In the genomic region with DNA sequence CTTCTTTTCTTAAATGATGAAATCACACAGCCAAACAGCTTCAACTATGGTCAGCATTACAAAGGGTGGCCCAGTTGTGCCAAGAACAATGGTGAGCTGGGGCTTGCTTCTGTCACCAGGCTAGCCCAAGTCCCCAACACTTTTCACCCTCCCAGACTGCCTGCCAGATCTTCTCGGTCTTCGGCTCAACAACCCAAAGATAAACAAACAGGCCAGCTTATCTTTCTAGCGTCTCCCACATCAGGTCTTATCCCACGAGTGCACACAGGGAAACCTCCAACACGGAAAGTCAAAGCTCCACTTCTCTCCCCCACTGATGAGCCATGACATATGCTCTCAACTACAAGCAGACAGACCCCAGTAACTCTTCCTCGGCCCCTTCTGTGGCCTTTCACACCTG, we compare ENCODE assay signal across 15 mouse cellular contexts. TPM values are rescaled to one million over a fixed set of nuclear protein-coding genes. Genes with fewer than 3 reads are reported as not detected.
A peak's percentile ranks its signal among the peaks of the same experiment; 100 is the strongest.
DNase-seq lines count a peak whose midpoint lies in the region; ATAC-seq lines count a peak whose summit lies in the region.
"Had no signal": no experiment of that assay in that cellular context is flagged by ENCODE, and none has a peak within 500 bp of the region (broad histone marks: within the 10 kb centered on the region; RNA-seq: fewer than 3 reads in every experiment).

No protein-coding gene starts in this region.

- ATAC-seq in liver, embryonic 11.5 days (replicated peaks; ENCODE audit: low FRiP score): peak; percentile 83
- peak; percentile 73 for ATAC-seq in megakaryocyte-erythroid progenitor cell, adult 5-6 weeks (replicated peaks; ENCODE audit: low FRiP score, low TSS enrichment, poor library complexity, severe bottlenecking)
- ATAC-seq: midbrain, embryonic 13.5 days had no signal

- no peaks in the 10 kb centered on the region for H3K27me3 ChIP-seq in heart, embryonic 10.5 days (ENCODE audit: insufficient read depth, poor library complexity, severe bottlenecking)
- no peaks in the 10 kb centered on the region for H3K27me3 ChIP-seq in liver, embryonic 11.5 days (replicated peaks; ENCODE audit: control insufficient read depth, insufficient read depth, low read length)
- H3K27me3 ChIP-seq: midbrain, embryonic 13.5 days had no signal

- H3K4me3 ChIP-seq in heart, embryonic 10.5 days: no peak overlapping the region
- no peak overlapping the region for H3K4me3 ChIP-seq in liver, embryonic 11.5 days (ENCODE audit: low read depth, low read length)
- H3K4me3 ChIP-seq: limb, embryonic 10.5 days; midbrain, embryonic 13.5 days had no signal

- intact Hi-C loops in left cerebral cortex, postnatal 4 days (cut with DNase I): no loop called here

- peak; percentile 81 for DNase-seq in heart, embryonic 10.5 days (ENCODE audit: low spot score)
- no peak for DNase-seq in heart, adult 18-20 months
- peak; percentile 47 to 70 for DNase-seq in spleen, postnatal 36 days (ENCODE audit: low spot score in 2 of 2)
- no peak for DNase-seq in spleen, adult 12 weeks (ENCODE audit: low spot score)
- DNase-seq in liver, embryonic 11.5 days (ENCODE audit: low spot score): no peak
- DNase-seq in left cerebral cortex, postnatal 4 days: no peak
- no peak for DNase-seq in left cerebral cortex, adult 8-10 months (ENCODE audit: low spot score in 2 of 2)
- DNase-seq: adrenal gland, adult 2 months; embryo, embryonic 11 days; gastrocnemius, postnatal 36 days; kidney, postnatal 10 days; lung, postnatal 14 days had no signal

- H3K36me3 ChIP-seq in heart, embryonic 10.5 days: no peaks in the 10 kb centered on the region
- H3K36me3 ChIP-seq in liver, embryonic 11.5 days (ENCODE audit: control insufficient read depth, insufficient read depth, low read length): no peaks in the 10 kb centered on the region
- H3K36me3 ChIP-seq: midbrain, embryonic 13.5 days had no signal

- no peak overlapping the region; the same call in 1 of the 2 replicates for H3K9ac ChIP-seq in liver, embryonic 11.5 days (ENCODE audit: low read depth, low read length)
- H3K9ac ChIP-seq: midbrain, embryonic 13.5 days had no signal

- WGBS in heart, embryonic 10.5 days: 12% methylated on average over 6 of the region's 6 CpGs
- 10% methylated on average over 6 of the region's 6 CpGs for WGBS in liver, embryonic 11.5 days

- peaks cover 93% of the 10 kb centered on the region for H3K4me1 ChIP-seq in heart, embryonic 10.5 days
- H3K4me1 ChIP-seq in liver, embryonic 11.5 days (replicated peaks; ENCODE audit: control insufficient read depth, insufficient read depth, low read length): peaks cover 92% of the 10 kb centered on the region

- H3K27ac ChIP-seq in heart, embryonic 10.5 days: peak overlapping the region; percentile 47; the same call in 1 of the 2 replicates
- H3K27ac ChIP-seq in liver, embryonic 11.5 days (ENCODE audit: low read depth, low read length): peak overlapping the region; percentile 70
- H3K27ac ChIP-seq: limb, embryonic 10.5 days; midbrain, embryonic 13.5 days had no signal

- peak overlapping the region; percentile 39 for H3K4me2 ChIP-seq in liver, embryonic 11.5 days
- H3K4me2 ChIP-seq: midbrain, embryonic 13.5 days had no signal

- no peaks in the 10 kb centered on the region for H3K9me3 ChIP-seq in heart, embryonic 10.5 days
- no peaks in the 10 kb centered on the region for H3K9me3 ChIP-seq in liver, embryonic 11.5 days (ENCODE audit: control insufficient read depth, low read length)
- H3K9me3 ChIP-seq: limb, embryonic 10.5 days; midbrain, embryonic 13.5 days had no signal

RNA-seq across cellular contexts. Expression of gene Stk24, which starts 24.1 kb away (rescaled TPM):
- 37.9 and 39.8 TPM in 2 replicates for polyA plus RNA-seq in heart, embryonic 10.5 days (2016; fragmentation: Nextera tagmentation; extraction: Ambion mirVana)
- total RNA-seq in heart, adult 18-20 months (2021): 10 to 100 TPM; 71.3 to 77.6 TPM
- polyA plus RNA-seq in liver, embryonic 11.5 days (2014; fragmentation: Nextera tagmentation; extraction: Ambion mirVana): 51.3 and 58.2 TPM in 2 replicates
- total RNA-seq in megakaryocyte-erythroid progenitor cell, adult 5-6 weeks (2014; fragmentation: Nextera tagmentation): 117 and 138 TPM in 2 replicates
- total RNA-seq in megakaryocyte-erythroid progenitor cell, adult 5-6 weeks (2017): 81.3 and 102 TPM in 2 replicates
- 10 to 100 TPM; 45.9 to 52.1 TPM for total RNA-seq in left cerebral cortex, postnatal 4 days (2021)
- total RNA-seq in left cerebral cortex, adult 8-10 months (2022): 10 to 100 TPM; 62.3 to 71.6 (median 64.9) TPM

Comparison
In these comparisons a context has a peak if more than half of its experiments do, and no peak if none do; other contexts are left out.
1. DNase-seq: peak in heart, embryonic 10.5 days (single experiment) and spleen, postnatal 36 days (2 of 2); none in heart, adult 18-20 months (0 of 2), spleen, adult 12 weeks (single experiment), liver, embryonic 11.5 days (single experiment), left cerebral cortex, postnatal 4 days (single experiment) and left cerebral cortex, adult 8-10 months (0 of 2).